Mouse (Mus musculus) CH12.LX (cell line): ENCODE measurements around the gene Sat1. TPM values are rescaled to one million over a fixed set of nuclear protein-coding genes. Genes with fewer than 3 reads are reported as not detected.

Experiments
- DNase-seq: peaks from one replicate; pipeline ENCODE4 v3.0.0-alpha.2; 2013; ENCODE audit errors: extremely low read depth
- H3K27ac ChIP-seq: 2 replicates; pipeline ENCODE4 v1.5.1; 2012; ENCODE audit warnings: low read depth, mild to moderate bottlenecking, control low read depth, moderate library complexity; ENCODE audit not compliant: insufficient read depth
- H3K27me3 ChIP-seq: replicated peaks from 2 replicates; pipeline ENCODE3; 2012; ENCODE audit warnings: inconsistent platforms
- H3K36me3 ChIP-seq, 2 experiments: replicated peaks in 1 of 2; 2 replicates each; pipeline versions ENCODE3 to v1.6.1; 2012; ENCODE audit warnings: inconsistent platforms in 1 of 2, low read length in 1 of 2, mild to moderate bottlenecking in 1 of 2, mixed read lengths in 1 of 2, moderate library complexity in 1 of 2; ENCODE audit not compliant: control insufficient read depth in 1 of 2, insufficient read depth in 1 of 2
- H3K4me1 ChIP-seq, 2 experiments: 2 replicates each; pipeline ENCODE4 v1.6.1; 2012; ENCODE audit warnings: inconsistent platforms in 1 of 2, moderate library complexity in 1 of 2; ENCODE audit not compliant: insufficient read depth in 2 of 2, control insufficient read depth in 1 of 2
- H3K4me2 ChIP-seq: 2 replicates; pipeline ENCODE4 v1.6.1; 2012; ENCODE audit warnings: low read depth, mild to moderate bottlenecking, control low read depth; ENCODE audit not compliant: poor library complexity, insufficient read depth, severe bottlenecking
- H3K4me3 ChIP-seq, 3 experiments: fragments of 150-350 bp in 1 of 3; sonication (generic) in 1 of 3; replicated peaks in 1 of 3; 2 replicates each; pipeline versions ENCODE3 to v1.5.1; 2011 to 2012; ENCODE audit warnings: low read depth in 2 of 3, low read length in 2 of 3, mild to moderate bottlenecking in 2 of 3, moderate library complexity in 2 of 3, control low read depth in 1 of 3, improper control_type of control experiment in 1 of 3, inconsistent platforms in 1 of 3, mixed read lengths in 1 of 3; ENCODE audit not compliant: poor library complexity in 1 of 3
- H3K79me2 ChIP-seq: replicated peaks from 2 replicates; pipeline ENCODE4 v1.6.1; 2012; ENCODE audit warnings: mild to moderate bottlenecking, moderate library complexity; ENCODE audit not compliant: control insufficient read depth, poor library complexity, insufficient read depth, severe bottlenecking; ENCODE audit errors: extremely low read depth
- H3K9ac ChIP-seq: 2 replicates; pipeline ENCODE4 v1.6.1; 2012; ENCODE audit warnings: low read depth, mild to moderate bottlenecking, control low read depth, moderate library complexity; ENCODE audit not compliant: insufficient read depth
- H3K9me3 ChIP-seq: replicated peaks from 2 replicates; pipeline ENCODE3; 2012; ENCODE audit warnings: low read length, inconsistent platforms, mixed read lengths
- E2F4 ChIP-seq: IDR thresholded peaks from 2 replicates; pipeline ENCODE4 v1.6.1; 2011; ENCODE audit warnings: low read depth, low read length, improper control_type of control experiment; ENCODE audit not compliant: insufficient replicate concordance
- ETS1 ChIP-seq: conservative IDR thresholded peaks from 2 replicates; pipeline ENCODE4 v1.6.1; 2012; ENCODE audit warnings: low read depth, mild to moderate bottlenecking, inconsistent platforms, low read length, improper control_type of control experiment, moderate library complexity
- MAZ ChIP-seq: IDR thresholded peaks from 2 replicates; pipeline ENCODE4 v1.6.1; 2012; ENCODE audit warnings: low read depth, mild to moderate bottlenecking, inconsistent platforms, low read length, improper control_type of control experiment, moderate library complexity
- NRF1 ChIP-seq: IDR thresholded peaks from 2 replicates; pipeline ENCODE4 v1.6.1; 2014; ENCODE audit warnings: low read depth, mild to moderate bottlenecking, inconsistent platforms, low read length, improper control_type of control experiment, moderate library complexity
- TCF12 ChIP-seq: IDR thresholded peaks from 2 replicates; pipeline ENCODE4 v1.6.1; 2014; ENCODE audit warnings: low read depth, mild to moderate bottlenecking, inconsistent platforms, low read length, improper control_type of control experiment
- USF1 ChIP-seq: IDR thresholded peaks from 2 replicates; pipeline ENCODE4 v1.6.1; 2014; ENCODE audit warnings: low read depth, mild to moderate bottlenecking, inconsistent platforms, low read length, improper control_type of control experiment
- ZNF384 ChIP-seq: IDR thresholded peaks from 2 replicates; pipeline ENCODE4 v1.6.1; 2012; ENCODE audit warnings: low read depth, low read length, improper control_type of control experiment, inconsistent platforms
- dilution Hi-C: fragments of 300-500 bp; cut with MboI; formaldehyde crosslinking; loops from 2 replicates; pipeline ENCODE4 v1.14.3; 2020; ENCODE audit warnings: low sequenced_read_pairs; ENCODE audit not compliant: extremely low pct_unique_long_range_greater_than_20kb, extremely low pct_ligation_motif_present
- in situ Hi-C: fragments of 300-500 bp; cut with MboI; formaldehyde crosslinking; loops from 3 replicates; pipeline ENCODE4 v1.14.3; 2019; ENCODE audit warnings: low sequenced_read_pairs, low pct_ligation_motif_present, low pct_unique_long_range_greater_than_20kb, mixed read lengths
- polyA plus RNA-seq: library from polyadenylated mRNA; unstranded; fragments of >175 nt; gene quantifications from 2 replicates; pipeline ENCODE4 v1.2.1, GENCODE M21; 2012; ENCODE audit warnings: low read depth; ENCODE audit not compliant: insufficient read length
- total RNA-seq, 2 experiments: library from RNA; depleted of rRNA; stranded (reverse); fragments of 300-350 nt in 1 of 2; fragments of >200 nt in 1 of 2; gene quantifications; 2 replicates each; pipeline ENCODE4 v1.2.3; 2012 to 2014

Gene Sat1
- total and polyA plus RNA-seq, 3 experiments: 58.3 to 112 (median 92.6) TPM

DNA sequence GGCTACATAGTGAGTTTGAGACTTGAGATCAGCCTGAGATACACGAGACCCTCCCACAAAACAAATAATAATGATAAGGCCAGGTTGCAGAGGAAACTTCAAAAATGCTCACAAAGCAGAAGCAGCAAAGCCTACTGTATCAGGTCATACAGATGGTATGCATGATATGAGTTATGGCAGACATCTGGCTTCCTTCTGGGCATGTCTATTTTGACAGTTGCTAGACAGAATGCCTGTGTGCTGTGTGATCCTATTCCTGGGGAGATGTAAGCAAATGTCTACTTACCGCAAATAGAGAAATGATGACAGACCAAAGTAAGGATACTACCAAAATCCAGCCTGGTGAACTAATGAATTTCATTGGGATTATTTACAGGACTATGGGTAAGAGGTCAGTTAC is 49.9 kb downstream of the Sat1 start:
- TF ChIP-seq ETS1: no peak
- Histone ChIP-seq H3K36me3 (no peaks in the 10 kb centered on the region), H3K4me3 (no peak overlapping the region), H3K4me2 (no peak overlapping the region), H3K79me2 (no peaks in the 10 kb centered on the region), H3K4me1 (no peaks in the 10 kb centered on the region), H3K9ac (no peak overlapping the region), H3K27me3 (no peaks in the 10 kb centered on the region), H3K9me3 (no peaks in the 10 kb centered on the region), H3K27ac (no peak overlapping the region)
- dilution Hi-C loops: no loop called here
- no peak for DNase-seq
- in situ Hi-C loops: no loop called here

GRCm38 (mm10) chrX:155163553-155163952 is 52.7 kb downstream of the Sat1 start:
- Histone ChIP-seq H3K4me3 (no peak overlapping the region), H3K9ac (no peak overlapping the region), H3K9me3 (no peaks in the 10 kb centered on the region), H3K36me3 (no peaks in the 10 kb centered on the region), H3K4me2 (no peak overlapping the region), H3K27me3 (no peaks in the 10 kb centered on the region), H3K79me2 (no peaks in the 10 kb centered on the region), H3K27ac (no peak overlapping the region), H3K4me1 (no peaks in the 10 kb centered on the region)
- dilution Hi-C loops (no loop called here), in situ Hi-C loops (no loop called here)
- DNase-seq: no peak
- TF ChIP-seq MAZ (no peak), ZNF384 (no peak), NRF1 (no peak), TCF12 (no peak), USF1 (no peak), E2F4 (no peak)

Other genes starting within 250 kb of the Sat1 start
- not detected in 2 replicates for gene Magea8, start 220.6 kb downstream of the Sat1 start, total RNA-seq (2012; rRNA removed)
- not detected in 2 replicates for gene Magea8, start 220.6 kb downstream of the Sat1 start, total RNA-seq (2014; rRNA removed)
- gene Magea8, start 220.6 kb downstream of the Sat1 start, polyA plus RNA-seq: not detected in 2 replicates
- gene Magea5, start 153.3 kb downstream of the Sat1 start, total RNA-seq (2012; rRNA removed): not detected in 2 replicates
- gene Magea5, start 153.3 kb downstream of the Sat1 start, total RNA-seq (2014; rRNA removed): not detected in 2 replicates
- gene Magea5, start 153.3 kb downstream of the Sat1 start, polyA plus RNA-seq: not detected in 2 replicates
- gene Magea1, start 126.7 kb downstream of the Sat1 start, total RNA-seq (2012; rRNA removed): not detected in 2 replicates
- gene Magea1, start 126.7 kb downstream of the Sat1 start, total RNA-seq (2014; rRNA removed): not detected in 2 replicates
- not detected in 2 replicates for gene Magea1, start 126.7 kb downstream of the Sat1 start, polyA plus RNA-seq
- gene Magea2, start 122.8 kb downstream of the Sat1 start, total RNA-seq (2012; rRNA removed): not detected in 2 replicates
- gene Magea2, start 122.8 kb downstream of the Sat1 start, total RNA-seq (2014; rRNA removed): not detected in 2 replicates
- gene Magea2, start 122.8 kb downstream of the Sat1 start, polyA plus RNA-seq: not detected in 2 replicates
- not detected in 2 replicates for gene Cldn34b2, start 88.0 kb downstream of the Sat1 start, total RNA-seq (2012; rRNA removed)
- not detected in 2 replicates for gene Cldn34b2, start 88.0 kb downstream of the Sat1 start, total RNA-seq (2014; rRNA removed)
- not detected in 2 replicates for gene Cldn34b2, start 88.0 kb downstream of the Sat1 start, polyA plus RNA-seq
- 39.1 and 44.7 TPM in 2 replicates for gene Acot9, start 46.0 kb upstream of the Sat1 start, total RNA-seq (2012; rRNA removed)
- gene Acot9, start 46.0 kb upstream of the Sat1 start, total RNA-seq (2014; rRNA removed): 70.6 and 89.5 TPM in 2 replicates
- 45.4 and 46.2 TPM in 2 replicates for gene Acot9, start 46.0 kb upstream of the Sat1 start, polyA plus RNA-seq
- 192 and 208 TPM in 2 replicates for gene Prdx4, start 124.3 kb upstream of the Sat1 start, total RNA-seq (2012; rRNA removed)
- 193 and 194 TPM in 2 replicates for gene Prdx4, start 124.3 kb upstream of the Sat1 start, total RNA-seq (2014; rRNA removed)
- gene Prdx4, start 124.3 kb upstream of the Sat1 start, polyA plus RNA-seq: 87.3 and 101 TPM in 2 replicates